Mouse (Mus musculus) kidney, embryonic 15.5 days (tissue): ENCODE results near the gene Rps6kb1. TPM values are rescaled to one million over a fixed set of nuclear protein-coding genes. Genes with fewer than 3 reads are reported as not detected.

Experiments
- ATAC-seq: fragments of 200-750 bp; cut with Nextera tagmentation; replicated peaks from 2 replicates; pipeline ENCODE4 v1.8.0; 2017; ENCODE audit warnings: moderate TSS enrichment; ENCODE audit not compliant: low FRiP score
- H3K27ac ChIP-seq: fragments of 300-500 bp; sonication (generic); 2 replicates; pipeline ENCODE4 v1.5.1; 2015; ENCODE audit warnings: mild to moderate bottlenecking, inconsistent platforms
- H3K27me3 ChIP-seq: fragments of 300-500 bp; sonication (generic); 2 replicates; pipeline ENCODE4 v1.6.1; 2015; ENCODE audit warnings: inconsistent platforms
- H3K36me3 ChIP-seq: fragments of 300-500 bp; sonication (generic); 2 replicates; pipeline ENCODE4 v1.6.1; 2015; ENCODE audit warnings: inconsistent platforms
- H3K4me1 ChIP-seq: fragments of 300-500 bp; sonication (generic); 2 replicates; pipeline ENCODE4 v1.6.1; 2015; ENCODE audit warnings: inconsistent platforms
- H3K4me2 ChIP-seq: fragments of 300-500 bp; sonication (generic); 2 replicates; pipeline ENCODE4 v1.6.1; 2015; ENCODE audit warnings: moderate library complexity, mild to moderate bottlenecking, inconsistent platforms
- H3K4me3 ChIP-seq: fragments of 300-500 bp; sonication (generic); replicated peaks from 2 replicates; pipeline ENCODE4 v1.5.1; 2015; ENCODE audit warnings: mild to moderate bottlenecking, inconsistent platforms
- H3K9ac ChIP-seq: fragments of 300-500 bp; sonication (generic); 2 replicates; pipeline ENCODE4 v1.6.1; 2015; ENCODE audit warnings: mild to moderate bottlenecking, inconsistent platforms
- H3K9me3 ChIP-seq: fragments of 300-500 bp; sonication (generic); replicated peaks from 2 replicates; pipeline ENCODE4 v1.6.1; 2016; ENCODE audit warnings: inconsistent platforms
- whole genome bisulfite sequencing: fragments of 180-500 bp; shearing (Covaris S2); methylation state at CpG from one replicate; pipeline ENCODE4 v1.1.7; 2015; ENCODE audit warnings: mixed read lengths; 5-methylcytosine and 5-hydroxymethylcytosine counted together
- polyA plus RNA-seq: library from polyadenylated mRNA; unstranded; fragments of >200 nt; fragmentation: Nextera tagmentation; extraction: Ambion mirVana; gene quantifications from 2 replicates; pipeline ENCODE4 v1.2.1, GENCODE M21; 2015

Rps6kb1 gene
- polyA plus RNA-seq, 1 experiment from 2014 or later = 60.9 TPM

DNA sequence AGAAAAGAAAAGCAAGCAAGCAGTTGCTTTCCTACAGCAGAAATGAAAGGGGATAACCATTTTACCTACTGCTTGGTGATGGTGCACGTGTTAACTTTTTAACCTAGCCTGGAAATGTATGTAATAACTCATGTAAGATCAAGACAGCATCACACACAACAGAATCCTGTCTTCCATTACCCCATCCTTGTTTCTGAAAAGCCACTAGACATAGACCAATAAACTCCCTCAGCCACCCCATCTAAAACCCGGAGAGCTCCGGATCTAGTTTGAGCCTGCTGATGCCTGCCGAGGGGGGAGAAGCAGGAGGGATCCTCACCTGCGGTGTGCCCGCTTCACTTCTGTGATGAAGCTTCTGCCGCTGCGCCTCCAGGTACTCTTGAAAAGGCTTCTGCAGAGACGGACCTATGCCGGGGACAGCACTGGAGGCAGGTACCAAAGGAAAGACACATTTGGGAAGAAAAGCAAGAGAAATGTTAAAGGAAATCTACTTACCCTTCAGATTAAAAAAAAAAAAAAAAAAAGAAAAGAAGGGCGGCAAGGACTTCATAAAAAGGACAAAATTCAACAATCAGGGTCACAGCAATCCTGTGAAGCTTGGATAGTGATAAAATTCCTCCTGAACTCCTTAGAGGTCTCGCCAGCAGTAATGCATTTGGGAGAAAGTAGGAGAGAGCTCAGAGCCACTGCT lies 41.7 kb upstream of the Rps6kb1 start:
- H3K4me3 ChIP-seq = peak overlapping the region; percentile 50
- peak overlapping the region; percentile 91 for H3K27ac ChIP-seq
- H3K4me1 ChIP-seq = peaks cover 30% of the 10 kb centered on the region
- whole genome bisulfite sequencing = 26% methylated on average over 12 of the region's 12 CpGs
- peak overlapping the region; percentile 60 for H3K4me2 ChIP-seq
- no peaks in the 10 kb centered on the region for H3K9me3 ChIP-seq
- ATAC-seq = no peak
- no peaks in the 10 kb centered on the region for H3K27me3 ChIP-seq
- H3K36me3 ChIP-seq = peaks cover 10% of the 10 kb centered on the region
- H3K9ac ChIP-seq = peak overlapping the region; percentile 53

- Histone ChIP-seq H3K27ac (peak overlapping the region; percentile 78), H3K27me3 (no peaks in the 10 kb centered on the region), H3K9ac (peak overlapping the region; percentile 39), H3K36me3 (peaks cover 10% of the 10 kb centered on the region), H3K4me2 (peak overlapping the region; percentile 60), H3K9me3 (no peaks in the 10 kb centered on the region), H3K4me3 (peak overlapping the region; percentile 50), H3K4me1 (peaks cover 37% of the 10 kb centered on the region)
- no peak for ATAC-seq
- WGBS = 51% methylated on average over 3 of the region's 3 CpGs
Measured at GRCm38 (mm10) chr11:86585598-86585984, 41.0 kb upstream of the Rps6kb1 start.

DNA sequence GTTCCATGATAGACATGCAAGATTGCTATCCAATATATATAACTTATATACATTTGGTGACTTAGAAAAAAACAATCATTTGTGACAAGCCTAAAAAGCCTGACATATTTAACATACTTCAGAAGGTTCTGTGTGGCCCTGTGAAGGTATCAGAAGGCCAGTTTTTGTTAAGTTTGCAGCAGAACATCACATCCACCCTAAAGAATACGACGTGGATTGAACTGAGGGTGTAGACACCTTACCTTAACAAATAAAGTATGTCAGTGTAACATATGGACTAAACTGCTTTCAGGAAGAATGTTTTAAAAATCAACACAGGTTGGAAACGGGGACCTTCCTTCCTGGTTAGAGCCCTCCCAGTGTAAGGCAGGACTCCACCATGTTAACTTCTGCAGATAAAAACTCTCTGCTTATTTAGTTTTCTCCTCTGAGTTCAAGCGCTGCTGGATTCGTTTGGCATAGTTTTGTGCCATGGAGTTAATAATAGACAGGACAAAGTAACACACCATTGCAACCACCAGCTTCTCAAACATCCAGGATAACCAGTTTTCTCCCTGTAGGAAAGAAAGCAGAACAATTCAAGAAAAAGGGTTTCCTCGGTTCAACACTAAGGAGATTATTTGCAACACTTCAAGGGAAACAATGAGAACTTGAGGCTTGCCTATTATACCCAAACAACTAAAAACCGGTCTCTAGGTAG lies 40.4 kb upstream of the Rps6kb1 start:
- Histone ChIP-seq H3K9ac (peak overlapping the region; percentile 39), H3K9me3 (no peaks in the 10 kb centered on the region), H3K36me3 (peaks cover 10% of the 10 kb centered on the region), H3K27ac (peak overlapping the region; percentile 78), H3K4me1 (peaks cover 42% of the 10 kb centered on the region), H3K27me3 (no peaks in the 10 kb centered on the region), H3K4me3 (peak overlapping the region; percentile 50), H3K4me2 (peak overlapping the region; percentile 60)
- 72% methylated on average over 7 of the region's 7 CpGs for WGBS
- no peak for ATAC-seq

DNA sequence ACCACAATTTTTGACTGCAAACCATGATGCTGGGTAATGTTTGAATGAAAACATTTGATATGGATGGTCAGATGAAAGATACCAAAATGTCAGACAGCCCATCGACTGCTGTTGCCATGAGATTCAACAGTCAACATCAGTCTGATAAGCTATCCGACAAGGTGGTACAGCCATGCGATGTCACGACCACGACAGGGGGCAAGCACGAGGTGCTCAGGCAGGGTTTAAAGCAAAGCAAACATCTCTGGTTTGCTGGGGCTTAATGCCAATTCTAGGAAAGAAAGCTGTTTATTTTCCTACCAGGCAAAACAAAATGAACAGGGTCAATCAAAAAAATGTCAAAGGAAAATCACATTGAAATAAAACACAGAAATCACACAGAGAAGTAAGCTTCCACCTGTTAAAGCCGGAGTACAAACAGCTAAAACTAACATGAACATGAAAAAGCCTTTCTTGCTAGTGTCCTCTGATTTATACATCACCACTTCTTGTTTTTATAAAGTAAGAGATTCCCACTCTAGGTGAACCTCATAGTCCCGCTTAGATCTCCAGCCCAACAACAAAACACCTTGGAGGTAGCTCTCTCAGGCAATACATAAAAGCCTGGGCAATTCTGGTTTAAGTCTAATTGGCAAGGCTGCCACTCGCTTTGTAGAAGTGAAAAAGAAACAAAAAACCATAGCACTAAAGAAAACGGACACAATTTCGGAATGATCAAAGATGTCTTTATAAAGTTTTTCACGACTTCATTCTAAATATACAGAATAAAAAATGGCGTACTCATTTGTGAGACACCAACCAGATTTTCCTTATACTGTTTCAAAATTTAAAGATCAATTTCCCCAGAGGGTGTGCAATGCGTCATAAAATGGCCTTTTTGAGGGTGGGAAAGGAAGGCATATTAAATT lies 39.6 kb upstream of the Rps6kb1 start:
- WGBS = 89% methylated on average over 14 of the region's 14 CpGs
- peaks cover 10% of the 10 kb centered on the region for H3K36me3 ChIP-seq
- no peaks in the 10 kb centered on the region for H3K9me3 ChIP-seq
- ATAC-seq = no peak
- H3K4me1 ChIP-seq = peaks cover 50% of the 10 kb centered on the region
- peak overlapping the region; percentile 60 for H3K4me2 ChIP-seq
- H3K27ac ChIP-seq = 0 out of 2 replicates have a peak overlapping the region, but pooled peaks have one; percentile 78
- no peaks in the 10 kb centered on the region for H3K27me3 ChIP-seq
- peak overlapping the region; percentile 50 for H3K4me3 ChIP-seq
- H3K9ac ChIP-seq = no peak overlapping the region

DNA sequence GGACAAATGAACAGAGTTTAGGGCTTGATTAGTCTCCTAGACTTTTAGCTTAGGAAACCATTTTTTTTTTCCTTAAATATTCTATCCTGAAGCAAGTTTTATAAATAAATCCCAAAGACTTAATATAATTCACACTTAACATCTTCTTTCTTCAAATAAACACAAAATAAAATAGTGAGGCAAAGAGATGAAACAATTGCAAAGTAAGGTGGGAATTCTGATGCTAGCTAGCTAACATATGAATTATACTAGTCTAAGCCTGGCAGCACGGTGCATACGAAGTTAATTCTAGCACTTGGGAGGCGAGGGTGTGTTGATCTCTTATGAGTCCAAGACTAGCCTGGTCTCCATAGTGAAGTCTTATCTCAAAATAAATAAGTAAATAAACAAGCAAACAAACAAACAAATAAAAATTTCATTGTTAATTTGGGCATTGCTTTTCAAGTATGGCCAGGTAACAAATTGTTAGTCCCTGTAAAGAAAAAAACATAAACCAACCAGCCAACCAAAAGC lies 38.8 kb upstream of the Rps6kb1 start:
- ATAC-seq = no peak
- Histone ChIP-seq H3K27ac (no peak overlapping the region), H3K36me3 (peaks cover 10% of the 10 kb centered on the region), H3K9ac (no peak overlapping the region), H3K4me1 (peaks cover 58% of the 10 kb centered on the region), H3K4me3 (no peak overlapping the region), H3K9me3 (no peaks in the 10 kb centered on the region), H3K4me2 (no peak overlapping the region), H3K27me3 (no peaks in the 10 kb centered on the region)
- 87% methylated on average over 3 of the region's 3 CpGs for WGBS

- Histone ChIP-seq H3K4me1 (peaks cover 58% of the 10 kb centered on the region), H3K27me3 (no peaks in the 10 kb centered on the region), H3K9ac (no peak overlapping the region), H3K4me3 (no peak overlapping the region), H3K4me2 (no peak overlapping the region), H3K36me3 (peaks cover 10% of the 10 kb centered on the region), H3K27ac (no peak overlapping the region), H3K9me3 (no peaks in the 10 kb centered on the region)
- ATAC-seq = no peak
- WGBS = 92% methylated on average over 7 of the region's 7 CpGs
Measured at GRCm38 (mm10) chr11:86582543-86583260, 38.1 kb upstream of the Rps6kb1 start.

DNA sequence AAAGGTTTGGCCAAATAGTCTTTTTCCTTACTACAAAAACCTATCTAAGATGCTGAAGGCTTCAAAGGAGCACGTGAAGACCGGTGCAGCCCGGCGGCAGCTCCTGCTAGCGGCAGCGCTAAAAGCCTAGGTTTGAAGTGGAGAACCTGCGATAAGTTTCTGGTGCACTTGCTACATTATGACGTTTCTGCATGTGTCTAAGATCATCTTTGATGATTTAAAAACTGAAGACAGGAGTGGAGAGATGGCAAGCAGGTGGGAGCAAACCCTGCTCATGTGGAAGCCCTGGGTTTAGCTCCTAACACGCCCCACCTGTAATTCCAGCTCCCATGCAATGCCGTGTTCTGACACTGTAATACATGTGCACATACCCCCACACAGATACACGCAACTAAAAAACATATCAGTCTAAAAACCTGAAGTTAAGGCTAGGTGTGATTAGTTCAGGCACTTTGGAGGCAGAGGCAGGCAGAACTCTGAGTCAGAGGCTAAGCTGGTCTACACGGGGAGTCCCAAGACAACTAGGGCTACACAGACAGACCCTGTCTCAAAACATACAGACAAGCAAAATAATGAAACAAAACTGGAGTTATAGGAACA lies 37.4 kb upstream of the Rps6kb1 start:
- WGBS = 89% methylated on average over 12 of the region's 12 CpGs
- Histone ChIP-seq H3K9me3 (no peaks in the 10 kb centered on the region), H3K4me1 (peaks cover 58% of the 10 kb centered on the region), H3K27me3 (no peaks in the 10 kb centered on the region), H3K4me3 (no peak overlapping the region), H3K9ac (no peak overlapping the region), H3K36me3 (peaks cover 10% of the 10 kb centered on the region), H3K27ac (peak overlapping the region; percentile 76; the same call in 1 of the 2 replicates), H3K4me2 (no peak overlapping the region)
- no peak for ATAC-seq

GRCm38 (mm10) chr11:86581250-86581753 lies 36.7 kb upstream of the Rps6kb1 start:
- Histone ChIP-seq H3K4me2 (peak overlapping the region; percentile 38), H3K27ac (peak overlapping the region; percentile 76), H3K9me3 (no peaks in the 10 kb centered on the region), H3K36me3 (peaks cover 10% of the 10 kb centered on the region), H3K4me3 (no peak overlapping the region; the same call in 1 of the 2 replicates), H3K4me1 (peaks cover 58% of the 10 kb centered on the region), H3K9ac (no peak overlapping the region), H3K27me3 (no peaks in the 10 kb centered on the region)
- WGBS = 34% methylated on average over 11 of the region's 11 CpGs
- ATAC-seq = 0 out of 2 replicates have a peak, but pooled peaks have one; percentile 38

DNA sequence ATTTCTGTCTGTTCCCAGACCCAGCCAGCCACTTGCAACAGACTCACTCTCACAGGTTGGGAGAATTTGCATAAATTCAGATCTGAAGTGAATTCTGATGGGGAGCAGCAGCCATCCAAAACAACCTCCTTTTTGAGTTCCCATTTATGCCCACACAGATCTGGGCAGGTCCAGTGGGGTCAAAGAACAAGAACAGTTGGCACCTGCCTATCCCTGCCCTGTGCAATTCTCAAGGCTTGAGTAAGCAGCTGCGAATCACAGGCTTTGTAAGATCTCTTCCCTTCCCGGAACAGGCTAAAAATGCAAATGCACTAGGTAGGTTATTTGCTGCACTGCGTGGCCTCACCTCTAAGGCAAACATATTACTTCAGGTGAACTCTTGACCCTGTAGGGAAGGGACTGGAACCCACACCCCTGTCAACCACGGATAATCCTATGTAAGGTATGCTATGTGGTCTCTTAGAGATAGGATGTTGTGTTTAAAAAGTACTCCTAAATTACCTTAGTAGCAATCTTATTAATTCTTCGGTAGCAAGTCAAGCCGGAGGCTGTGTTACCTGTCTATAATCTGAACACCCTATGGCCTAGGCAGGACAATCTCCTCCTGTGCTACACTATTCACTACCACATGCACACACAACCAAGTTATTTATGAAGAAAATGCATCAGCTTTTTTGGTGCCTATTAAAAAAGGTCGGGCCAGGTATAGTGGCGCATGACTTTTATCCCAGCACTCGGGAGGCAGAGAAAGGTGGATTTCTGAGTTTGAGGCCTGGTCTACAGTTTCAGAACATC lies 35.9 kb upstream of the Rps6kb1 start:
- Histone ChIP-seq H3K4me2 (no peak overlapping the region), H3K4me1 (peaks cover 62% of the 10 kb centered on the region), H3K27me3 (no peaks in the 10 kb centered on the region), H3K9ac (no peak overlapping the region; the same call in 1 of the 2 replicates), H3K36me3 (peaks cover 10% of the 10 kb centered on the region), H3K27ac (peak overlapping the region; percentile 76), H3K4me3 (no peak overlapping the region), H3K9me3 (no peaks in the 10 kb centered on the region)
- ATAC-seq = peak; percentile 55
- WGBS = 75% methylated on average over 9 of the region's 9 CpGs

DNA sequence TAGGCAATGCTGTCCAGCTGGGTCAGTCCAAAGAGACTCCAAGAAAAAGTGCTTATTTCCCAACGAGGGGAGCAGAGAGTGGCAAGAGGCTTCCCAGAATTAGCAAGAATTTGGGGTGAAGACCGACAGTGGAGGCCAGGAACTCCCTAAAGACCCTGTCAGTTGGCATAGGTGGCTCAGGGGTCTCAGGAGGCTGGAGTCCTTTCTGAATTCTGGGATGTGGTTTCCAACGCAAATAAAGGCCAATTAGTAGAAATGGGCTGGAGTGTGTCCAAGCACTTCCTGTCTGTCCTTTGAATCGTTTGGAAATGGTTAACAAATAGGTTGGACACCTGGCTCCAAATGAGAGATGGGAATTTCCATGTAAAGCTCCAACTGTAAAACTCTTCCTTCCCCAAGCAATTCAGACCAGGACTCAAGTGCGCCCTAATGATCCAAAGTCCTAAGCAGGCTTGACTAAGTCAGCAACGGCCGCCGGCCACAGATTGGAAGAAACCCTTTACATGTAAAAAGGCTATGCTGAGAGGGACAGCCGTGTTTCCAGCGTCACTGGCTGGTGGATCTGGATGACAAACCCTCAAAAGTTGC lies 35.2 kb upstream of the Rps6kb1 start:
- Histone ChIP-seq H3K36me3 (peaks cover 7% of the 10 kb centered on the region; the same call in 1 of the 2 replicates), H3K27ac (peak overlapping the region; percentile 76), H3K9ac (no peak overlapping the region; the same call in 1 of the 2 replicates), H3K4me2 (no peak overlapping the region), H3K4me3 (no peak overlapping the region), H3K4me1 (peaks cover 60% of the 10 kb centered on the region), H3K9me3 (no peaks in the 10 kb centered on the region), H3K27me3 (no peaks in the 10 kb centered on the region)
- ATAC-seq = no peak
- WGBS = 64% methylated on average over 10 of the region's 10 CpGs
